Mouse (Mus musculus): Measurements from ENCODE around the gene Cct2. TPM values are rescaled to one million over a fixed set of nuclear protein-coding genes. Genes with fewer than 3 reads are reported as not detected.
"Not testable (repeated sequence)": the region's sequence is repeated elsewhere in the genome, so short reads cannot be mapped to it uniquely, and the experiment has no call there.

The Cct2 gene
- polyA plus RNA-seq, 1 experiment, result 56.1 TPM

DNA sequence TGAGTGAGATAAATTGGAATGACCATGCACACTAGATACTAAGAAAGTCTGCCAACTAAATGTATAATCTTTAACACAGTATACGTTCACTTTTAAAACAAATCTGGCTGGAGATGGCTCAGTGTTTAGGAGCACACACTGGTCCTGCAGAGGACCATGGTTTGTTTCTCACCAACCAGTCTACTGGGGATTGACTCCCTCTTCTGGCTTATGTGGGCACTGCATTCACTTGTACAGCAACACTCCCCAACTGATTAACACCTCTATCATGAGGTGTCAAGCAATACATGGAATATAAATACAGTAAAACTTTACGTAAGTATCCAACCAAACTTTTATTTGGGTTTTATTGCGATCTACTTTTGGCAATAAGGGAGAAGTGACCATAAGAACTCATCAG is 5.5 kb upstream of the Cct2 start:
- TF ChIP-seq CTCF (IDR thresholded peaks at IDR 0.05; ENCODE audit: insufficient read depth, low read length), result no peak
- no peak for TF ChIP-seq POLR2A (IDR thresholded peaks at IDR 0.05; ENCODE audit: borderline replicate concordance, extremely low read depth, low read depth, low read length)
- H3K4me1 ChIP-seq (ENCODE audit: control insufficient read depth, insufficient read depth, low read length), result no peaks in the 10 kb centered on the region
- WGBS, result 91% methylated on average over 3 of the region's 3 CpGs
- DNase-seq, result no peak
- H3K4me3 ChIP-seq (replicated peaks; ENCODE audit: extremely low read depth, low read depth, low read length), result no peak overlapping the region

DNA sequence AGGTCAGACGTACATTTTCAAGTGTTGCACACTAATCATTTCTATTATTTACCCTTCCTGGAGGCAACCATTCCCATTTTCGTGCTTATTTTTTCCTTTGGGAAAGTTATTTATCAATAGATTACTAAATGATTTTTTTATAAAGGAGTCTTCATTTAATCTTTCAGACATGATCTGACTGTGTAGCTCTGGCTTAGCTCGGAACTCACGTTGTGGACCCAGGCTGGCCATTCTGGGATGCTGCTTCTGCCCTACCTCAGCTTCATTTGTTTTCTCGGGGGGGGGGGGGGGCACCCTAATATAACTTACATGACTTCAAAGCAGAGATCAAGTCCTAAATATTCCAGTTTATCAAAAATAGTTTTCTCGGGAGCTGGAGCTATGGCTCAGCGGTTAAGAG is 462 bp upstream of the Cct2 start:
- H3K4me1 ChIP-seq (ENCODE audit: control insufficient read depth, insufficient read depth, low read length), result no peaks in the 10 kb centered on the region
- peak overlapping the region; percentile 57 for H3K4me3 ChIP-seq (replicated peaks; ENCODE audit: extremely low read depth, low read depth, low read length)
- TF ChIP-seq POLR2A (IDR thresholded peaks at IDR 0.05; ENCODE audit: borderline replicate concordance, extremely low read depth, low read depth, low read length), result no peak
- DNase-seq, result no peak
- WGBS, result 4% methylated on average over 7 of the region's 7 CpGs

DNA sequence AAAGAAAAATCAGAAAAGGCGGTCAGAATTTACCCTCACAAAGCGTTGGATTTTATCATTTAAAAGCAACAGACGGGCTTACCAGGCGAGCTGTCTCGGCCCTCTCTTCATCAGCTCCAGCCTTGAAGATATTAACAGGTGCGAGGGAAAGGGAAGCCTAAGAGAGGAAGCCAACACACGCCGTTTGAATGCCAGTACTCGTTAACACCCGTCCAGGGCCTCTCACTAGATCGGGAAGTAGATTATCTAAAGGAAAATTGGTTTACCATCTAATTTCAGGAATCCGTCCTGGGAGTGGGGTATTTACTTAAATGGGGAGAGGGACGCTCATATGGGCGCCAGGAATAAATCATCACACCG is 740 bp downstream of the Cct2 start:
- Histone ChIP-seq H3K4me3 (replicated peaks; ENCODE audit: extremely low read depth, low read depth, low read length) (peak overlapping the region; percentile 99), H3K4me1 (ENCODE audit: control insufficient read depth, insufficient read depth, low read length) (no peaks in the 10 kb centered on the region)
- DNase-seq, result no peak
- no peak for TF ChIP-seq CTCF (IDR thresholded peaks at IDR 0.05; ENCODE audit: insufficient read depth, low read length)
- TF ChIP-seq POLR2A (IDR thresholded peaks at IDR 0.05; ENCODE audit: borderline replicate concordance, extremely low read depth, low read depth, low read length), result no peak
- WGBS, result 3% methylated on average over 15 of the region's 15 CpGs

DNA sequence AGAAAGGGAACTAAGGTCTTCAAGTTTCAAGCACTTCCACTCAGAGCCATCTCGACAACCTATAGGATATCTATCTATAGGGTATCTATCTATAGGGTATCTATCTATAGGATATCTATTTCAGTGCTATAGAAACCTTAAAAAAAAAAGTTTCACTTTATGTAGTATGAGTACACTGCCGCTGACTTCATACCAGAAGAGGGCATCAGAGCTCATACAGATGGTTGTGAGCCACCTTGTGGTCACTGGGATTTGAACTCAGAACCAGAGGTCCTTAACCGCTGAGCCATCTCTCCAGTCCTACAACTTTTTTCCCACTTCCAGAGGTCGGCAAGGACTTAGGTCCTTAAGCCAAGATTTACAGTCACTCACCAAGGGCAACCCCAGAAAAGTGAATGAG is 7.9 kb downstream of the Cct2 start:
- DNase-seq, result no peak
- Histone ChIP-seq H3K4me1 (ENCODE audit: control insufficient read depth, insufficient read depth, low read length) (no peaks in the 10 kb centered on the region), H3K4me3 (replicated peaks; ENCODE audit: extremely low read depth, low read depth, low read length) (no peak overlapping the region)
- WGBS, result 89% methylated on average over 4 of the region's 4 CpGs
- TF ChIP-seq CTCF (IDR thresholded peaks at IDR 0.05; ENCODE audit: insufficient read depth, low read length) (no peak), POLR2A (IDR thresholded peaks at IDR 0.05; ENCODE audit: borderline replicate concordance, extremely low read depth, low read depth, low read length) (no peak)

DNA sequence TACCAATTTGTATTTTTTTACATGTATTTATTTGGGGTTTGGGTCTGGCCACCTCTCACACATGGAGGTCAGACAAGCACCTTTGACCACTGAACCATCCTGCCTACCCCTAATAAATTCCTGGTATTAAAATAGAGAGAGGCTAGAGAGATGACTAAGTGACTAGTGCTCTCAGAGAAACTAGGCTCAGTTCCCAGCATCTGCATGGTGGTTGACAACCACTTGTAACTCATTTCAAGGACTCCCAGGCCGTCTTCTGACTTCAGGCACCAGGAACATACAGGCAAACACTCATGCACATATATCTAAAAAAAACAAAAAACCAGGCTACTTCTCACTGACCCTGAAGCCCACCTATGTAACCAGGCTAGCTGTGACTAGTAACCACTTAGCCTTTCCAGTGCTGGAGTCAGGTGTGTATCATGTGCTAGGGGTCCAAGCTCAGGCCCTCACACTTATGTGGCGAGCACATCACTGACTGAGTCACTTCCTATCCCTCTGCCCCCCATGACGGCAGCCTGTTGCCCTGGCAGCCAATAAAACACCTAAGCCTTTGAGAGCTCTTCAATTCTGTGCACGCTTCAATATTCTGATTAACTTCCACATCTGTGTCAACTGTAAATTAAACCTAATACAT is 13.5 kb downstream of the Cct2 start:
- DNase-seq, result no peak
- no peaks in the 10 kb centered on the region for H3K4me1 ChIP-seq (ENCODE audit: control insufficient read depth, insufficient read depth, low read length)
- 64% methylated on average over 4 of the region's 4 CpGs for WGBS
- no peak overlapping the region for H3K4me3 ChIP-seq (replicated peaks; ENCODE audit: extremely low read depth, low read depth, low read length)
- TF ChIP-seq CTCF (IDR thresholded peaks at IDR 0.05; ENCODE audit: insufficient read depth, low read length), result no peak
- TF ChIP-seq POLR2A (IDR thresholded peaks at IDR 0.05; ENCODE audit: borderline replicate concordance, extremely low read depth, low read depth, low read length), result no peak

DNA sequence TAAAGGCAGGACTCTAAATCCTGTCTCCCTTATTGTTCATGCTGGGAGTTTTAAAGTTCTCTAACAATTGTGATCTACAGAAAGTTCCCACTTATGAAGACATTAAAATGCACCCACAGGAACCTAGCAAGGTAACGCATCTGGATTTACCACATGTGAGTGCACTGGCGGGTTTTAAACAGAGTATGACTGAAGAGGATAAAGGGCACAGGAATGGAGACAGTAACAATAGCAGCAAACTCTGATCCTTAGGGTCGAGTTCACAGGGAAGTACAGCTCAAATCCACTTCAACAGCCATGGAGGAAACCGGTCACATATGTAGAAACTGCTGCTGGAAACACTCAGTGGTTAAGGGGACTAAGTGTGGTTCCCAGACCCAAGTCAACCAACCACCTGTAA is 14.4 kb downstream of the Cct2 start:
- Histone ChIP-seq H3K4me1 (ENCODE audit: control insufficient read depth, insufficient read depth, low read length) (no peaks in the 10 kb centered on the region), H3K4me3 (replicated peaks; ENCODE audit: extremely low read depth, low read depth, low read length) (no peak overlapping the region)
- no peak for DNase-seq
- WGBS, result 74% methylated on average over 4 of the region's 4 CpGs
- TF ChIP-seq CTCF (IDR thresholded peaks at IDR 0.05; ENCODE audit: insufficient read depth, low read length) (no peak), POLR2A (IDR thresholded peaks at IDR 0.05; ENCODE audit: borderline replicate concordance, extremely low read depth, low read depth, low read length) (no peak)

DNA sequence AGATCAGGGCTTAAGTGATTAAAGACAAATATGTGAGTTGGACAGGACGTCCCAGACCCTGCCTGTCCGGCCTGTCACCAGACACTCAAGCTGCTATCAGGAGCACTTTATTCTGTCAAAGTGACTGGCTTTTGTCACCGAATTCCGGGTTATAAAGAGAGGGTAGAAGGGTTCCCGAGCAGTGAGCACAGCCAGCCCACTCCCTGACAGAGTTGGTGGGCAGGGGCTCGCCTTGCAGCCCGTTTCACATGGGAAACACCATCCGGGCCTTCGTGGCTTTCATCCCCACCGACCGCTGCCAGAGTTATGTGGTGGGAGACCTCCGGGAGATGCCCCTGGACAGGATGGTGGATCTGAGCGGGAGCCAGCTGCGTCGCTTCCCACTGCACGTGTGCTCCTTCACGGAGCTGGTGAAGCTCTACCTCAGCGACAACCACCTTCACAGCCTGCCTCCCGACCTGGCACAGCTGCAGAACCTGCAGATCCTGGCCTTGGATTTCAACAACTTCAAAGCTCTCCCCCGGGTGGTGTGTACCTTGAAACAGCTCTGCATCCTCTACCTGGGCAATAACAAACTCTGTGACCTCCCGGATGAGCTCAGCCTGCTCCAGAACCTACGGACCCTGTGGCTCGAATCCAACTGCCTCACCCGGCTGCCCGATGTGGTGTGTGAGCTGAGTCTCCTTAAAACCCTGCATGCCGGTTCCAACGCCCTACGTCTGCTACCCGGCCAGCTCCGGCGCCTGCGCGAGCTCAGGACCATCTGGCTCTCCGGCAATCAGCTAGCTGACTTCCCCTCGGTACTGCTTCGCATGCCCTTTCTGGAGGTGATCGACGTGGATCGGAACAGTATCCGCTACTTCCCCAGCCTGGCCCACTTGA is 18.2 kb downstream of the Cct2 start, which contains the start of gene Lrrc10:
Gene Lrrc10, plus strand, starts transcription at position 167 of the 882 bp plus-strand sequence.
- 40% methylated on average over 40 of the region's 40 CpGs for WGBS
- DNase-seq, result no peak
- TF ChIP-seq CTCF (IDR thresholded peaks at IDR 0.05; ENCODE audit: insufficient read depth, low read length) (no peak), POLR2A (IDR thresholded peaks at IDR 0.05; ENCODE audit: borderline replicate concordance, extremely low read depth, low read depth, low read length) (no peak)
- no peak within 1 kb of the TSS for H3K4me3 ChIP-seq (replicated peaks; ENCODE audit: extremely low read depth, low read depth, low read length)
- peaks cover 3% of the 10 kb centered on the region; the same call in 1 of the 2 replicates for H3K4me1 ChIP-seq (ENCODE audit: control insufficient read depth, insufficient read depth, low read length)

DNA sequence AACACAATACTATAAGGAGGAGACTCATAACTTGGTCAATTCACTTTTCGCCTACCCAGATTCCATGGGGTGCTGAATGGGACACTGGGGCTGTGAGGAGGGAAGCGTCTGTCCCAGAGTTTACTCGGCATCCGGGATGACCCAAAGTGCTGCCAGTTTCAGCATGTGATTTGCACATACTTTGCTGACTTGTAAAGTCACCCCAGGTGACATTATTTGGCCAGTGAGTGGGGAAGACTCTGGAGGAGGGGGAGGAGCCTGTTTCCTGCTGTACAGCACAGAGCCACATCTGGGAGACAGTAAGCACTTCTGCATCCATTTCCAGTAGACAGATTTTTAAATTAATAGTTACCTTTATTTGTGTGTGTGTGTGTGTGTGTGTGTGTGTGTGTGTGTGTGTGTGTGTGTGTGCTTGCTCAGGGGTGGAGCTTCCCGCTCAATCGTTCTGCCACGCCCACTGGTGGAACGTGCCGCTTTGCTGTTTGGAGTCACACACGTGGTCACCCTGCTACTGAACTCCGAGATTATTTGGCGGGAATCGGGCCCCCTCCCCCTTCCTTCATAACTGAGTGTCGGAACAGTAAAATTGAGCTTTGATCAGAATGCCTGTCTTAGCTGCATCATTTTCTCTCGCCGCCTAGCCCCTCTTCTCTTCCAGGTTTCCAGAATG is 20.0 kb downstream of the Cct2 start:
- not testable (repeated sequence) for H3K4me1 ChIP-seq (ENCODE audit: control insufficient read depth, insufficient read depth, low read length); H3K4me3 ChIP-seq (replicated peaks; ENCODE audit: extremely low read depth, low read depth, low read length); DNase-seq
- 27% methylated on average over 16 of the region's 16 CpGs for WGBS

DNA sequence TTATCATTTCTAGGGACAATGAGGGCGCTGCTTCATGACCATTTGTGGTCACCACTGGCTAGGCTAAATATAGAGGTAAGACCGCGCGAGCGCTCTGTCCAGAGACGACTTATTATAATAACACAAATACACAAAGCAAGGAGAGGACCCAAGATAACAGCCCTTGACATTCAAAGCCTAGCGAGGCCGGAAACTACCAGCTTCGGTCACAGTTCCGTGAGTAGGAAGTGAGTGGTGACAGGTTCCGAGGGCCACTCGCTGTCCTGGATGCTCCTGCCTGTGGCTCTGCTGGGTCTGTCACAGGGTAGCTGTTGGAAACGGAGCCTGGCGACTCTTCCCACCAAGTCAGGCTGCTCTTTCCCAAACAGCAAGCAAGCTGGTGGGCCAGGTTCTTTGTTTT is 21.3 kb downstream of the Cct2 start:
- no peak for DNase-seq
- WGBS, result 40% methylated on average over 14 of the region's 14 CpGs
- H3K4me3 ChIP-seq (replicated peaks; ENCODE audit: extremely low read depth, low read depth, low read length), result no peak overlapping the region

More for the DNA sequence above, 21.3 kb downstream of the Cct2 start:
- peaks cover 3% of the 10 kb centered on the region; the same call in 1 of the 2 replicates for H3K4me1 ChIP-seq (ENCODE audit: control insufficient read depth, insufficient read depth, low read length)
- TF ChIP-seq POLR2A (IDR thresholded peaks at IDR 0.05; ENCODE audit: borderline replicate concordance, extremely low read depth, low read depth, low read length), result no peak
- TF ChIP-seq CTCF (IDR thresholded peaks at IDR 0.05; ENCODE audit: insufficient read depth, low read length), result no peak
